Mouse (Mus musculus) heart, embryonic 14.5 days (tissue): Measurements from ENCODE around the gene Ctf1. TPM values are rescaled to one million over a fixed set of nuclear protein-coding genes. Genes with fewer than 3 reads are reported as not detected.
"Not testable (repeated sequence)": the region's sequence is repeated elsewhere in the genome, so short reads cannot be mapped to it uniquely, and the experiment has no call there.

Source experiments
- ATAC-seq: fragments of 200-750 bp; cut with Nextera tagmentation; 2 replicates; pipeline ENCODE4 v1.8.0; 2017; ENCODE audit warnings: low read depth, moderate TSS enrichment; ENCODE audit not compliant: insufficient number of reproducible peaks, insufficient read depth, low FRiP score
- H3K27ac ChIP-seq, 2 experiments: fragments of 200-500 bp in 1 of 2; fragments of 300-500 bp in 1 of 2; sonication (generic) in 1 of 2; replicated peaks in 1 of 2; 2 replicates each; pipeline ENCODE4 v1.5.1; 2012 to 2014; ENCODE audit warnings: low read depth in 2 of 2, low read length in 2 of 2, control low read depth in 1 of 2, mild to moderate bottlenecking in 1 of 2, mixed read lengths in 1 of 2; ENCODE audit not compliant: control insufficient read depth in 1 of 2, insufficient read depth in 1 of 2
- H3K27me3 ChIP-seq: fragments of 300-500 bp; sonication (generic); 2 replicates; pipeline ENCODE4 v1.6.1; 2014; ENCODE audit warnings: mild to moderate bottlenecking, low read length, control low read depth; ENCODE audit not compliant: control insufficient read depth, insufficient read depth
- H3K36me3 ChIP-seq: fragments of 300-500 bp; sonication (generic); 2 replicates; pipeline ENCODE4 v1.6.1; 2014; ENCODE audit warnings: mild to moderate bottlenecking, control low read depth, low read length, mixed read lengths; ENCODE audit not compliant: control insufficient read depth, insufficient read depth
- H3K4me1 ChIP-seq, 2 experiments: fragments of 200-500 bp in 1 of 2; fragments of 300-500 bp in 1 of 2; sonication (generic) in 1 of 2; 2 replicates each; pipeline ENCODE4 v1.6.1; 2012 to 2014; ENCODE audit warnings: low read length in 2 of 2, control low read depth in 1 of 2, mixed read lengths in 1 of 2; ENCODE audit not compliant: control insufficient read depth in 2 of 2, insufficient read depth in 2 of 2
- H3K4me2 ChIP-seq: fragments of 300-500 bp; sonication (generic); 2 replicates; pipeline ENCODE4 v1.6.1; 2014; ENCODE audit warnings: mild to moderate bottlenecking, low read length
- H3K4me3 ChIP-seq, 2 experiments: fragments of 200-500 bp in 1 of 2; fragments of 300-500 bp in 1 of 2; sonication (generic) in 1 of 2; 2 replicates each; pipeline ENCODE4 v1.5.1; 2012 to 2014; ENCODE audit warnings: low read length in 2 of 2, mild to moderate bottlenecking in 2 of 2, control low read depth in 1 of 2, low read depth in 1 of 2, moderate library complexity in 1 of 2; ENCODE audit not compliant: control insufficient read depth in 1 of 2, insufficient read depth in 1 of 2
- H3K9ac ChIP-seq: fragments of 300-500 bp; sonication (generic); 2 replicates; pipeline ENCODE4 v1.6.1; 2014; ENCODE audit warnings: mild to moderate bottlenecking, low read length
- H3K9me3 ChIP-seq: fragments of 300-500 bp; sonication (generic); 2 replicates; pipeline ENCODE4 v1.6.1; 2016; ENCODE audit warnings: low read length, control low read depth; ENCODE audit not compliant: control insufficient read depth
- WGBS: fragments of 180-500 bp; shearing (Covaris S2); extraction: QIAGEN DNeasy Blood & Tissue Kit; methylation state at CpG from one replicate; pipeline ENCODE4 v1.1.7; 2014; 5-methylcytosine and 5-hydroxymethylcytosine counted together
- polyA plus RNA-seq: library from polyadenylated mRNA; unstranded; fragments of >200 nt; fragmentation: Nextera tagmentation; extraction: Ambion mirVana; gene quantifications from 2 replicates; pipeline ENCODE4 v1.2.1, GENCODE M21; 2014

Ctf1 gene
- polyA plus RNA-seq, 1 experiment from 2014 or later = 5.6 TPM

GRCm38 (mm10) chr7:127685304-127686018 is 27.1 kb upstream of the Ctf1 start:
- Histone ChIP-seq H3K9me3 (no peaks in the 10 kb centered on the region), H3K4me3 (no peak overlapping the region), H3K27me3 (no peaks in the 10 kb centered on the region), H3K9ac (no peak overlapping the region), H3K4me2 (no peak overlapping the region), H3K27ac (no peak overlapping the region), H3K4me1 (peaks cover 32 to 43% of the 10 kb centered on the region in 2 experiments), H3K36me3 (no peaks in the 10 kb centered on the region)
- no peak for ATAC-seq
- WGBS = 76% methylated on average over 14 of the region's 14 CpGs

- Histone ChIP-seq H3K4me1 (peaks cover 34 to 48% of the 10 kb centered on the region in 2 experiments), H3K4me3 (no peak overlapping the region)
- 51% methylated on average over 11 of the region's 11 CpGs for WGBS
These were observed 25.6 kb upstream of the Ctf1 start for GRCm38 (mm10) chr7:127686740-127687449.

GRCm38 (mm10) chr7:127688935-127689334 is 23.6 kb upstream of the Ctf1 start:
- Histone ChIP-seq H3K9me3 (no peaks in the 10 kb centered on the region), H3K27ac (peak overlapping the region in 1 of 2 experiments; percentile 62; a peak in 1 of 4 replicates), H3K4me1 (peaks cover 26 to 36% of the 10 kb centered on the region in 2 experiments), H3K4me2 (no peak overlapping the region), H3K27me3 (no peaks in the 10 kb centered on the region), H3K4me3 (no peak overlapping the region), H3K36me3 (no peaks in the 10 kb centered on the region), H3K9ac (no peak overlapping the region)
- ATAC-seq = no peak
- 87% methylated on average over 7 of the region's 7 CpGs for WGBS

More at GRCm38 (mm10) chr7:127686740-127687449, 25.6 kb upstream of the Ctf1 start:
- H3K27ac ChIP-seq = 0 out of 4 replicates have a peak overlapping the region, but pooled peaks have one; percentile 2 to 16
- no peaks in the 10 kb centered on the region for H3K9me3 ChIP-seq
- no peaks in the 10 kb centered on the region for H3K36me3 ChIP-seq
- no peak overlapping the region for H3K9ac ChIP-seq
- H3K4me2 ChIP-seq = no peak overlapping the region
- H3K27me3 ChIP-seq = no peaks in the 10 kb centered on the region
- ATAC-seq = no peak

- Histone ChIP-seq H3K4me1 (peaks cover 26 to 36% of the 10 kb centered on the region in 2 experiments), H3K4me3 (no peak overlapping the region), H3K4me2 (no peak overlapping the region), H3K9me3 (no peaks in the 10 kb centered on the region), H3K9ac (peak overlapping the region; percentile 34; the same call in 1 of the 2 replicates), H3K27ac (peak overlapping the region; percentile 56 to 62; a peak in 3 of 4 replicates), H3K27me3 (no peaks in the 10 kb centered on the region), H3K36me3 (0 out of 2 replicates have a peak, but pooled peaks cover under 1% of the 10 kb centered on the region)
- no peak for ATAC-seq
- 52% methylated on average over 9 of the region's 9 CpGs for WGBS
These were observed 22.8 kb upstream of the Ctf1 start for GRCm38 (mm10) chr7:127689626-127690280.

GRCm38 (mm10) chr7:127691221-127691989 is 21.1 kb upstream of the Ctf1 start:
- Histone ChIP-seq H3K27ac (peak overlapping the region; percentile 97), H3K4me2 (peak overlapping the region; percentile 72), H3K4me3 (peak overlapping the region; percentile 32 to 43), H3K9me3 (no peaks in the 10 kb centered on the region), H3K9ac (peak overlapping the region; percentile 63), H3K27me3 (no peaks in the 10 kb centered on the region), H3K36me3 (peaks cover 6% of the 10 kb centered on the region; the same call in 1 of the 2 replicates), H3K4me1 (peaks cover 20 to 32% of the 10 kb centered on the region in 2 experiments)
- ATAC-seq = peak; percentile 77
- WGBS = 4% methylated on average over 15 of the region's 15 CpGs

- H3K9ac ChIP-seq = no peak overlapping the region
- no peak overlapping the region for H3K27ac ChIP-seq
- no peak for ATAC-seq
- peaks cover 14 to 26% of the 10 kb centered on the region in 2 experiments for H3K4me1 ChIP-seq
- H3K36me3 ChIP-seq = peaks cover 6% of the 10 kb centered on the region; the same call in 1 of the 2 replicates
- no peak overlapping the region for H3K4me2 ChIP-seq
- no peaks in the 10 kb centered on the region for H3K27me3 ChIP-seq
- no peaks in the 10 kb centered on the region for H3K9me3 ChIP-seq
- no peak overlapping the region for H3K4me3 ChIP-seq
- 89% methylated on average over 8 of the region's 8 CpGs for WGBS
These were observed 19.2 kb upstream of the Ctf1 start for GRCm38 (mm10) chr7:127693290-127693689.

GRCm38 (mm10) chr7:127693730-127694129 is 18.8 kb upstream of the Ctf1 start:
- H3K27ac ChIP-seq, H3K27me3 ChIP-seq, H3K36me3 ChIP-seq, H3K4me2 ChIP-seq, H3K9me3 ChIP-seq, H3K4me3 ChIP-seq, ATAC-seq, H3K9ac ChIP-seq: not testable (repeated sequence)
- 87% methylated on average over 7 of the region's 7 CpGs for WGBS
- peaks cover 14 to 22% of the 10 kb centered on the region in 2 experiments for H3K4me1 ChIP-seq
